Mouse (Mus musculus): ENCODE results near the gene Sema4d.
A peak's percentile ranks its signal among the peaks of the same experiment; 100 is the strongest.
"Not testable (repeated sequence)": the region's sequence is repeated elsewhere in the genome, so short reads cannot be mapped to it uniquely, and the experiment has no call there.

Gene Sema4d

GRCm38 (mm10) chr13:51793425-51793891 is at the start of gene Sema4d:
Gene Sema4d (minus strand): TSS chr13:51793747.
- DNase-seq (ENCODE audit: low spot score) = peak; percentile 85

GRCm38 (mm10) chr13:51843298-51843697 is 49.8 kb upstream of the Sema4d start:
- no peak for DNase-seq (ENCODE audit: low spot score)

DNA sequence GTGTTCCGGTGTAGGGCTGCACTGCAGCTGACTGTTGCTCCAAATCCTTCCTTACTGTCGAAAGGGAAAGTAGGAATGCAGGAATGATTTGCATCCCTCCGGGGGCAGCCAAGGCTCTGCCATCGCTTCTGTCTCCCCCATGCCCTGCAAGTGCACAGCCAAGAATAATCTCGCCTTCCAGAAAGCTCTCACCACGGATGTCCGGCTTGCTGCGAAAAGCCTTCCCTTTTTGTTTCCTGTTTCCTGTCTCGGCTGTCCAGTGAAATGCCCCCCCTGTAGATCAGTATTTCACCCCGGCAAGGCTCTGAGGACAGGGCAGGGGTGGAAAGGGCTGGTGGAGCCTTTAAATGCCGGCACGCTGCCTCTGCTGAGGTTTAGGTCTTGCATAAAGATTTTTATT is 49.2 kb upstream of the Sema4d start:
- DNase-seq (ENCODE audit: low spot score) = peak; percentile 31

- peak; percentile 36 for DNase-seq (ENCODE audit: low spot score)
Measured at GRCm38 (mm10) chr13:51842191-51842590, 48.6 kb upstream of the Sema4d start.

DNA sequence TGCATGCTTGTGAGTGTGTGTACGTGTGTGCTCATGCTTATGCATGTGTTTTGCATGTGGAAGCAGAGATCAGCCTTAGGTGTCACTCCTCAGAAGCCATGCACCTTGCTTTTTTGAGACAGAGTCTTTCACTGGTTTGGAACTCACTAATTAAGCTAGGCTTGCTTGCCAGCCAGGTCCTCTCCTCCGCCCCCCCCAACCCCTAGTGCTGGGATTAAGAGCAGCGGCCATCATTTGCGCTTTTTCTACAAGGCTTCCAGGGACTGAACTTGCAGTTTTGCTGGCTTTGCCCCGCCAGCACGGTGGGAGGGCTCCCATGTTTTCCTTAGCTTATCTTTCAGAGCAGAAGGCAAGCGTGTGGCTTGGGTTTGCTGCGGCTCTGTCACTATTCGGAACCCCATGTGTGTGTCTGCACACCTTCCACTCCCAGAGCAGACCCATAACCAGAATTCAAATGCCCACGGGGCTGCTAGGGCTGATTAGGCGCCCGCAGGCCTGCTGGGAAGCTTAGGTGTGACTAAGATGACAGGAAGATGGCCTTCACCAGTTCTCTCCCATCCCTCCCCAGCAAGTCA is 48.1 kb upstream of the Sema4d start:
- DNase-seq (ENCODE audit: low spot score) = no peak

DNA sequence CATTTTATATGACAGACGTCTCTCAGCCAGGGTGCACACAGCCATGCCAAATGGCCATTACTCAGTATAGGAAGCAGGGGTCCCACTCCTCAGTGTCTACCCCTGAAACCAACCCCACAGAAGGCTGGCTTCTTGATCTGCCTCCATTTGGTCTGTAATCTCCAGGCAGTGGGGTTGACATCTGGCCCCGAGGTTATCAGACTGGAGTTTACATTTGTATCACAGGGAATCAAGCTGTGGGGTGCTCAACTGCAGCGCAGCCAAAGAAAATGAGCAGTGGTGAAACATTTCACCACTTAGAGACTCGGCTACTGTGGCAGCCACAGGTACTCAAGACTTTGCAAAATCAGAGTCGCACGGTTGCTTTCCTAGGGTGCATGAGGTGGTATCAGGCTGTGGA is 47.2 kb upstream of the Sema4d start:
- DNase-seq (ENCODE audit: low spot score) = no peak

DNA sequence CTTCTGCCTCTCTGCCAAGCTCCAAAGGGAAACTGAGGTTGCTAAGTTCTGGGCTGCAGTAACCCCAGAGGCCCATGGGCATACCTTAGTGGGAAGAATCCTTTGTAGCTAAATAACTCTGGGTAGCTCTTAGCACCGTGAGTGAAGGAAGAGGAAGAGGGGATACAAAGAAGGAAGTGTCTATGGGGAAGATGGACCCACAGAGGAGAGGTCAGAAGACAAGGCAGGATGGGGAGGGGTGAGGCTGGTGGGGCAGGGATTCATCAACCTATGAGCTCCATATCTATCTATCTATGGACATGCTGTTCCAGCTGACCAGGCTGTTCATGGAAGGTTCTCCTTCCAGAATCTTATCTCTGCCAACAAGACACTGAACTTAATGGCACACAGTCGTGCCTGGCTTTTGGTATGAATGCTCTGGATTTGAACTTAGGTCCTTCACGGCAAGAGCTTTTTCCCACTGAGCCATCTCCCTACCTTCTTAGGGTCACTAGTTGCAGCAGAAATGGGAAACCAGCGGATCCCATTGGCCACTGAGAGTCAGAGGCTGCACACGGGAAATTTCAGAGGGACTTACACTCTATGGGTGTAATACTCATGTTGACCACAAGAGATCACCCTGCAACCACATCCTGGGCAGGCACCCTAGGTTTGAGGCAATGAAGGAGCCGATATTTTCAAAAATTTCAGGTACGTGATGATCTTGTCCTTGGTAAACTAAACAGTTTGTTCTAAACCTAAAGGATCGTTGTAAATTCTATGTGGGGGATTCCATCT is 45.9 kb upstream of the Sema4d start:
- DNase-seq (ENCODE audit: low spot score) = peak; percentile 79

- no peak for DNase-seq (ENCODE audit: low spot score)
Measured at GRCm38 (mm10) chr13:51837402-51837801, 43.9 kb upstream of the Sema4d start.

DNA sequence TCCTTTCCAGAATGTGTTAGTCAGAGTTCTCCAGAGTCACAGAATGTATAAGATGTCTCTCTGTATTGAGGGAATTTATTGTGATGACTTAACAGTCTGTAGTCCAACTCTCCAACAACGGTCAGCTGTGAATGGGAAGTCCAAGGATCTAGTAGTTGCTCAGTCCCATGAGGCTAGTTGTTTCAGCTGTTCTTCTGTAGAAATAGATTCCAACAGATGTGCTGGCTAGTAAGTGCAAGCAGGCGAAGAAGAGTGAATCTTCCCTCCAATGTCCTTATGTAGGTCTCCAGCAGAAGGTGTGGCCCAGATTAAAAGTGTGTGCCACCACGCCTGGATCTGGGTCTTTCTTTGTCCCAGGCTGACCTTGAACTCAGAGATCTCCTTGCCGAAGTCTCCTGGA is 41.7 kb upstream of the Sema4d start:
- DNase-seq (ENCODE audit: low spot score) = not testable (repeated sequence)

DNA sequence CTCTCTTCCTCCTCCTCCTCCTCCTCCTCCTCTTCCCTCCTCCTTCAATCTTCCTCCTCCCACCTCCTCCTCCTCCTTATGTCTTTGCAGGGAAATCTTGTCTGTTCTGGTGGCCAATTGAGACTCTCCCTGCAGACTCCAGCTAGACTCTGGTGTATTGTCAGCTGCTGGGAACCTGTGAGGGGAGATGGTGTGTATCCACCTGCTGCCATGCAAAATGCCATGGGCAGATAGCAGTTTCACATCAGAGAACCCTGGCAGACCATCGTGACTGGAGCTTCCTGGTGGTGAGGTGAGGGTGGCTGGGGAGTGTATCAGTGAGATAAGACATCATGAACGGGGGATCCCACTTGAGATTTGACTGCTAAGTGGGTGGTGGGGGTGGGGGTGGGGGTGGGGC is 41.0 kb upstream of the Sema4d start:
- no peak for DNase-seq (ENCODE audit: low spot score)

DNA sequence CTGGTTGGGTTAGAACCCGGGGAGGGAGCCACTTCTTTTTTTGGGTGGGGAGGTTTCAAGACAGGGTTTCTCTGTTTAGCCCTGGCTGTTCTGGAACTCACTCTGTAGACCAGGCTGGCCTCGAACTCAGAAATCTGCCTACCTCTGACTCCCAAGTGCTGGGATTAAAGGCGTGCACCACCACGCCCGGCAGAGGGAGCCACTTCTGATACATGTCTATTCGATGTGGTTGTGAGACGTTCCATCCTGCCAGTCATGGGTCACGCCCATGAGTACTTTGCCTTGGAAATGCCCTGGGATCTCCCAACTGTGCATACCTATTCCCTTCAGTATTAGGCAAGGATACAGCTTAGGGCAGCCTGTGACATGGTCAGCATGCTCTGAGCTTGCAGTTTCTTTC is 40.5 kb upstream of the Sema4d start:
- DNase-seq (ENCODE audit: low spot score) = peak; percentile 60

DNA sequence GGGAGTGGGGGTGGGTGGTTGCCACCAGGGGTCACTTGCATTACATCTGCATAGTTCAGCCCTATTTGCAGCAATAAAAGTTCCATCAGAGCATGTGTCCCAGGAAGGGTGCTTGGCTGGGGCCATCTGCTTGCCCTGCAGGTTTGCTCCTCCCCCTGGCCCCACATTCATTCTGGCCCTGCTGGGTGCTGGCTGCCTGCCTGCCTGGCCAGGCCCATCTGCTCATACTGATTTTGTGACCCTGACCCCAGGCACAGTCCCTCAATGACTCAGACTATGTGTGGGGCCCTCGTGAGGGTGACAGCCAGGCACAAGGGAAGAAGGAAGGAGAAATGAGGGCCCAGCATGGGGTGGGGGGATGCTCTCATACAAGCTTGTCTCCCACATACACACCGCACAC is 40.1 kb upstream of the Sema4d start:
- DNase-seq (ENCODE audit: low spot score) = peak; percentile 72

DNA sequence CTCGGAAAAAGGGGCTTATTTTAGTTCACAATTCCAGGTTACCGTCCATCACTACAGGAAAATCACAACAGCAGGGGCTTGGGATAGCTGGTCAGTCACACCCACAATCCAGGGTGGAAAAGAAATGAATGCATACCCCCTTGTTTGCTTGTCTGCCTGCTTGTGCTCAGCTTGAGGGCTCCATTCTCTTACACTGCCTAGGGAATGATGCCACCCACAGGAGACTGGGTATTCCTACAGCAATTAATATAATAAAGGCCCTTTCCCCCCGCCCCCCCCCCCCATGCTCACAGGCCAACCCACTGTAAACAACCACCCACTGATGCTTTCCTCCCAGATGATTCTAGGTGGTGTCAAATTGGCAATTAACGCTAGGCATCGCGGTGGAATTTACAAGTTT is 38.9 kb upstream of the Sema4d start:
- DNase-seq (ENCODE audit: low spot score) = no peak

DNA sequence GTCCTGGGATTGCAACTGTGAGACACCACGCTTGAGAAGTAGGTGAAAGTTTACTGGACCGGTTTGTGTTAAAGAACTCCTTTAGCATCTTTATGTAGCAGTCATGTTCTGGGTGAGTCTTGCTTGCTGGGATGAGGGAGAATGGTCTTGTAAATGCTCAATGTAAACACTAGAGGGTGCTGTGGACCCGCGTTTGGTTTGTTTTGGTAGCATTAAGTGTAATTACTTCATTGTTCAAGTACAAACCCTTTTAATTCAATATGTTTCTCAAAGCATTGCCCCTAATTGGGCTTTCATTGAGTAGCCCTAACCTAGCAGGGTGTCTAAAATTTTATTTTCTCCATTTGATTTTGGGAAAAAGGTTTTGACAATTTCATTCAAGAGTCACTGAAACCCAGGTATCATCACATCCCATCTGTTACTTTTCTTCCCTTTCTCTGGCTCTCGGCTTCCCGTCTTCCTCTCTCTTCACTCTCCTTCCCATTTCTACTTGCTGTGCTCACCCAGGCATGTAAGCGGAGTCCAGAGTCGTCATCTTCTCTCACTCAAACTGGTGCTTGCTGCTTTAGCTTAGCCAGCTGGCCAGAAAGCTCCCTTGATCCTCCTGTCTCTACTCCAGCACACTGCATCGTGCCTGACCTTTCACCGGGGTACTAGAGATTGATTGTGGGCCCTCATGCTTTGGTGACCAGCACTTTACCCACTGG is 37.4 kb upstream of the Sema4d start:
- peak; percentile 75 for DNase-seq (ENCODE audit: low spot score)

GRCm38 (mm10) chr13:51823822-51824495 is 30.4 kb upstream of the Sema4d start:
- DNase-seq (ENCODE audit: low spot score) = no peak

- DNase-seq (ENCODE audit: low spot score) = no peak
Measured at GRCm38 (mm10) chr13:51821988-51822387, 28.4 kb upstream of the Sema4d start.

DNA sequence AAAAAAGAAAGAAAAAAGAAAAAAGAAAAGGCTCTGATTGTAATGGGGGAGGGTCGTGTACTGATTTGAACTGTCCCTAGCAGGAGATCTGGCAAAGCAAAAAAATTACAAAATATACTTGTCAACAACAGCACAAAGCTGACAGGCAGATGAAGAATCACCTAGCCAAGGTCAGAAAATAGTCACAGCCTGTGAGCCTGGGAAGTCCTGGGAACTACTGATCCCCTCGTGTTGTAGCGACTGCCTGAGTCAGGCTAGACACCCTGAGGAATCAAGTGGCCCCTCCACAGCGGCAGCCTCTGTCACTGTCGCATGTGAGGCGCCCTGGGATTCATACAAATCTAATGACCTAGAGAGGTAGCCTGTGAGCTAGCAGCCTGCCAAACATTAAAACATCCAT is 25.8 kb upstream of the Sema4d start:
- no peak for DNase-seq (ENCODE audit: low spot score)

- no peak for DNase-seq (ENCODE audit: low spot score)
Measured at GRCm38 (mm10) chr13:51818944-51819326, 25.4 kb upstream of the Sema4d start.

DNA sequence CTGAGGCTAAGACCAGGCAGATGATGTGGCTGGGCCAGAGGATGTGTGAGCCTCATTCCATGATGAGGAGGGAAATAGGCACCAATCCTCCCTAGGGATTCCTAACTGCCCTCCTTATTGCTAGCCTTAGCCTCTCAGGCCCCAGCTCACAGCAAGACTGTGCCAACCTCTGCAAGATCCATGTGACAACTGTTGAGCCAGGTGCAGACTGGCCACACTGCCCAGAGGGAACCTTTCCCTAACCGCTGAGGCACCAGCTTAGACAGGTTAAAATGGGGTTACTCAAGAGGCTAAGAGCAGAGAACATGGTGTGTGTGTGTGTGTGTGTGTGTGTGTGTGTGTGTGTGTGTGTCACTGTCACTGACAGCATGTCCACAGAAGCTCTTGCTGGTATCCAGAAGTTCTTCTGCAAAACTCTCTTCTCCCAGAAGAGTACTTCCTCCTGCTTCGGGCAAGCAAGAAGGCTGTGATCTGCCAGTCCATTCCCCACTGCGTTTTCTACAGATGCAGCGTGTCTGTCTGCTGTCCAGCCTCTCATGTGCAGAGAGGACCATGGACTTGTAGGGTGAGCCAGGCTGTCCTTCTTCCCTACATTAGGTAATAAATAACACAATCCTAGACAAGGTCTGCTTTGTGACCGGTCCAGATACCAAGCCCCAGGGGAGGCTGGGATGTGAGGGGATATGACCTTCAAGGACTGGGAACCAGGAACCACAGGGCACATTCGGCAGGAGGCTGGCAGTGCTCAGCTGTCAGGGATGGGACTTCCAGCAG is 24.8 kb upstream of the Sema4d start:
- DNase-seq (ENCODE audit: low spot score) = peak; percentile 76

DNA sequence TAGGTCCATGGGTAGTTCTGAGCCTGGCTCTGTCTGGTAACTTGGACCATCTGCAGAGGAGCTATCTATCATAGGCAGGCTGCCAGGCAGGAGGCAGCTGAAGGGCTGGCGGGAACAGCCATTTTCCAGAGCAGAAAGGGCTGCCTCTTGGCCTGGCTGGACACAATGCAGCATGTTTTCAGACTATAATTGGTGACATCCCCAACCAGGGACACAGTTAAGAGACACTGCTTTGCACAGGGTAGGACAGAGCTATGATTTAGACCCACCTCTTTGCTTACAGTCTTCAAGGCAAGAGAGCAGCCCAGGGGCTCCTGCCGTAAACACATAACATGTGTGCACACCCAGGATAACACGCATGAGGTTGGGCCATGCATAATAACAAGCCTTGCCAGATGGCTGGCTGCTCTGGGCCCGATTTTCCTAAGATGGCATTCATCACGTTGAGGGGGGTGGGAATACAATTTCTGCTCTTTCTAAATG is 23.1 kb upstream of the Sema4d start:
- peak; percentile 71 for DNase-seq (ENCODE audit: low spot score)

GRCm38 (mm10) chr13:51815865-51816504 is 22.4 kb upstream of the Sema4d start:
- DNase-seq (ENCODE audit: low spot score) = peak; percentile 76
